Comparison of ENCODE assay signal across 18 mouse cellular contexts in genomic region chr3:41332481-41332880, GRCm38 (mm10).
DNase-seq lines count a peak whose midpoint lies in the region; ATAC-seq lines count a peak whose summit lies in the region.
"Had no signal": no experiment of that assay in that cellular context is flagged by ENCODE, and none has a peak within 500 bp of the region (broad histone marks: within the 10 kb centered on the region; RNA-seq: fewer than 3 reads in every experiment).

No protein-coding gene starts in this region.

- peaks cover 9% of the 10 kb centered on the region for H3K4me1 ChIP-seq in heart, embryonic 16.5 days (ENCODE audit: control insufficient read depth, insufficient read depth, low read length)
- H3K4me1 ChIP-seq in midbrain, embryonic 14.5 days (ENCODE audit: control insufficient read depth, insufficient read depth, low read length), result no peaks in the 10 kb centered on the region
- H3K4me1 ChIP-seq in midbrain, embryonic 15.5 days, result no peaks in the 10 kb centered on the region
- H3K4me1 ChIP-seq in forebrain, embryonic 14.5 days (ENCODE audit: control insufficient read depth, insufficient read depth, low read length), result no peaks in the 10 kb centered on the region
- H3K4me1 ChIP-seq: liver, embryonic 15.5 days had no signal

- H3K36me3 ChIP-seq in heart, embryonic 16.5 days (ENCODE audit: control insufficient read depth, insufficient read depth), result no peaks in the 10 kb centered on the region
- H3K36me3 ChIP-seq in midbrain, embryonic 14.5 days (ENCODE audit: control insufficient read depth, insufficient read depth, low read length), result no peaks in the 10 kb centered on the region
- no peaks in the 10 kb centered on the region for H3K36me3 ChIP-seq in midbrain, embryonic 15.5 days (replicated peaks)
- no peaks in the 10 kb centered on the region for H3K36me3 ChIP-seq in forebrain, embryonic 14.5 days (ENCODE audit: control insufficient read depth, insufficient read depth, low read length)
- H3K36me3 ChIP-seq: embryonic facial prominence, embryonic 13.5 days; liver, embryonic 15.5 days had no signal

- H3K27ac ChIP-seq in heart, embryonic 16.5 days (ENCODE audit: low read length), result peak overlapping the region; percentile 23; the same call in 1 of the 2 replicates
- no peak overlapping the region for H3K27ac ChIP-seq in midbrain, embryonic 14.5 days (replicated peaks; ENCODE audit: low read depth, low read length)
- H3K27ac ChIP-seq in midbrain, embryonic 15.5 days, result no peak overlapping the region
- H3K27ac ChIP-seq in forebrain, embryonic 14.5 days (ENCODE audit: low read depth, low read length), result no peak overlapping the region
- H3K27ac ChIP-seq: embryonic facial prominence, embryonic 13.5 days; heart, adult 2 months; hindbrain, embryonic 14.5 days; liver, embryonic 15.5 days had no signal

- H3K4me2 ChIP-seq in heart, embryonic 16.5 days (ENCODE audit: low read depth, low read length), result no peak overlapping the region
- no peak overlapping the region for H3K4me2 ChIP-seq in midbrain, embryonic 14.5 days (ENCODE audit: low read length)
- no peak overlapping the region for H3K4me2 ChIP-seq in midbrain, embryonic 15.5 days
- H3K4me2 ChIP-seq in forebrain, embryonic 14.5 days (ENCODE audit: low read length), result no peak overlapping the region
- H3K4me2 ChIP-seq: embryonic facial prominence, embryonic 13.5 days; hindbrain, embryonic 14.5 days; liver, embryonic 15.5 days had no signal

- no peaks in the 10 kb centered on the region; the same call in 1 of the 2 replicates for H3K9me3 ChIP-seq in heart, embryonic 16.5 days (replicated peaks; ENCODE audit: control insufficient read depth, low read length)
- 0 out of 2 replicates have a peak, but pooled peaks cover 3% of the 10 kb centered on the region for H3K9me3 ChIP-seq in midbrain, embryonic 14.5 days (ENCODE audit: control insufficient read depth, low read length)
- H3K9me3 ChIP-seq in midbrain, embryonic 15.5 days, result 0 out of 2 replicates have a peak, but pooled peaks cover 4% of the 10 kb centered on the region
- H3K9me3 ChIP-seq in forebrain, embryonic 14.5 days (replicated peaks; ENCODE audit: control insufficient read depth, low read length), result no peaks in the 10 kb centered on the region; the same call in 1 of the 2 replicates
- H3K9me3 ChIP-seq: liver, embryonic 15.5 days had no signal

- H3K9ac ChIP-seq in heart, embryonic 16.5 days (ENCODE audit: low read length), result no peak overlapping the region
- no peak overlapping the region for H3K9ac ChIP-seq in midbrain, embryonic 14.5 days (replicated peaks; ENCODE audit: low read length)
- H3K9ac ChIP-seq in midbrain, embryonic 15.5 days, result no peak overlapping the region
- H3K9ac ChIP-seq in forebrain, embryonic 14.5 days (ENCODE audit: low read length), result no peak overlapping the region
- H3K9ac ChIP-seq: embryonic facial prominence, embryonic 13.5 days; hindbrain, embryonic 14.5 days; liver, embryonic 15.5 days had no signal

- H3K4me3 ChIP-seq in heart, embryonic 16.5 days (ENCODE audit: low read length), result no peak overlapping the region
- H3K4me3 ChIP-seq in midbrain, embryonic 14.5 days (replicated peaks; ENCODE audit: low read depth, low read length), result no peak overlapping the region
- no peak overlapping the region for H3K4me3 ChIP-seq in midbrain, embryonic 15.5 days
- H3K4me3 ChIP-seq in forebrain, embryonic 14.5 days (ENCODE audit: low read depth, low read length), result no peak overlapping the region
- H3K4me3 ChIP-seq: embryonic facial prominence, embryonic 13.5 days; heart, adult 2 months; liver, embryonic 15.5 days had no signal

- 38% methylated on average over 7 of the region's 7 CpGs for WGBS in heart, embryonic 16.5 days
- whole genome bisulfite sequencing in midbrain, embryonic 14.5 days, result 58% methylated on average over 7 of the region's 7 CpGs
- WGBS in midbrain, embryonic 15.5 days, result 58% methylated on average over 7 of the region's 7 CpGs
- WGBS in forebrain, embryonic 14.5 days, result 75% methylated on average over 7 of the region's 7 CpGs

- no peak for DNase-seq in heart, postnatal 4 days
- DNase-seq in midbrain, embryonic 14.5 days, result no peak
- DNase-seq in ZHBTc4 (ENCODE audit: low read depth, low spot score), result peak; percentile 7
- peak; percentile 13 for DNase-seq in lung, postnatal 10 days
- DNase-seq in forebrain, embryonic 14.5 days (ENCODE audit: low spot score), result no peak
- no peak for DNase-seq in thymus, postnatal 10 days (ENCODE audit: low spot score in 2 of 2)
- DNase-seq: cerebellum, adult 9-10 months; gastrocnemius, postnatal 10 days; heart, adult 2 months; heart, postnatal 14 days; kidney, adult 8-10 months; kidney, postnatal 36 days; right cerebral cortex, postnatal 25 days had no signal

- no peaks in the 10 kb centered on the region for H3K27me3 ChIP-seq in heart, embryonic 16.5 days (ENCODE audit: control insufficient read depth, insufficient read depth, low read length)
- H3K27me3 ChIP-seq in midbrain, embryonic 14.5 days (ENCODE audit: control insufficient read depth, insufficient read depth, low read length), result no peaks in the 10 kb centered on the region
- H3K27me3 ChIP-seq in midbrain, embryonic 15.5 days (replicated peaks), result no peaks in the 10 kb centered on the region
- no peaks in the 10 kb centered on the region for H3K27me3 ChIP-seq in forebrain, embryonic 14.5 days (replicated peaks; ENCODE audit: control insufficient read depth, insufficient read depth, low read length)
- H3K27me3 ChIP-seq: embryonic facial prominence, embryonic 13.5 days; liver, embryonic 15.5 days had no signal

- ATAC-seq in heart, embryonic 16.5 days (replicated peaks; ENCODE audit: extremely low read depth, insufficient read depth, low FRiP score), result peak; percentile 65; the same call in 1 of the 2 replicates
- ATAC-seq in midbrain, embryonic 14.5 days (ENCODE audit: low FRiP score, low TSS enrichment), result 0 out of 2 replicates have a peak, but pooled peaks have one; percentile 40
- no peak for ATAC-seq in midbrain, embryonic 15.5 days (replicated peaks)
- no peak for ATAC-seq in forebrain, embryonic 14.5 days

Comparison
In these comparisons a context has a peak if more than half of its experiments do, and no peak if none do; other contexts are left out.
1. ATAC-seq: peak in heart, embryonic 16.5 days (single experiment) and midbrain, embryonic 14.5 days (single experiment); none in midbrain, embryonic 15.5 days (single experiment) and forebrain, embryonic 14.5 days (single experiment).
2. DNase-seq: peak in ZHBTc4 (single experiment) and lung, postnatal 10 days (single experiment); none in heart, postnatal 4 days (single experiment), midbrain, embryonic 14.5 days (single experiment), forebrain, embryonic 14.5 days (single experiment) and thymus, postnatal 10 days (0 of 2).